Mouse (Mus musculus): ENCODE measurements around the gene Yes1. TPM values are rescaled to one million over a fixed set of nuclear protein-coding genes. Genes with fewer than 3 reads are reported as not detected.
A peak's percentile ranks its signal among the peaks of the same experiment; 100 is the strongest.
"Not testable (repeated sequence)": the region's sequence is repeated elsewhere in the genome, so short reads cannot be mapped to it uniquely, and the experiment has no call there.

Gene Yes1
- total RNA-seq (2021): 1 to 10 TPM; 8.0 to 9.0 TPM
- long read RNA-seq, experiment 1: 0 reads
- long read RNA-seq, experiment 2, partial matches to known transcripts: 0 of 3 reads
- long read RNA-seq, experiment 2, other reads (novel, unspliced or antisense): 1 of 3 reads

DNA sequence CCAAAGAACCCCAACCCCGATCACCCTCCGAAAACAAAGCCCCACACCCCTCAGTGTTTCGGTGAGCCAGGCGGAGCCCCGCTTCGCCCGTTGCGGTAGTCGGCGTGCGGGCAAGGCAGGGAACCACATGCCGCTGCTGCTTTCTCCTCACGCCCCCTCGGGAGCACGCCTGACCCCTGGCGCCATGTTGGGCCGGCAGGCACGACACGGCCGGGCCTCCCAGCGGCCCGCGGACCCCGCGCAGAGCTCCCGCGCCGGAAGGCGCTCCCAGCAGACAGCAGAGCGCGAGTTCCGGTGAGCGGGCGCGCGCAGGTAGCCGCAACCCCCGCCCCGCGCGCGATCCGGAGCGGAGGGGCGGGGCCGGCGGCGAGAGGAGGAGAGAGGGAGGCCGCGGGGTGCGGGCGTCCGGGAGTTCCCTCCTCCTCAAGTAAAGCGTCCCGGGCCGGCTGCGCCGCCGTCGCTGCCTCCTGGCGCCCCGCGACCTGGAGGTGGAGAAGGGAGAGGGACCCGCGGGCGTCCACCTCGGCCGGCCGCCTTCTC lies at the start of gene Yes1:
Gene Yes1, plus strand, starts transcription at position 371 of the 540 bp plus-strand sequence.
- peak; percentile 86 for DNase-seq

DNA sequence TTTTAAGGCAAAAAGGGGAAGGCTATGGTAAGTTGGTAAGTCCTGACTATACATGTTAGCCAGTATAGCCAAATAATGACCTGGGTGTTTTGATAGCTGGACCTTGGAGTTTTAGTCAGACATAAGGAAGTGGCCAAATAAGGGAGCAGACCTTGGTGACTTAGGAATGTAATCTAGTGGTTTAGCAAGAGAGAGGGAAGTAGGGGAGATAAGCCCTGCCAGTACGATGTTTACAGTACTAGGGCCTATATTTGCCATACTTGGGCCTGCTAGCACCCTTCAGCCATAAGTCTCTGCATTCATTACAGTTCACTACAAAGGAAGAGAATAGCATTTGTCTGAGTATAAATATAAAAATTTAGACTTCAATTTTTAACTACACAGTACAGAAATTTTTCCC lies 46.3 kb upstream of the Yes1 start:
- no peak for DNase-seq

DNA sequence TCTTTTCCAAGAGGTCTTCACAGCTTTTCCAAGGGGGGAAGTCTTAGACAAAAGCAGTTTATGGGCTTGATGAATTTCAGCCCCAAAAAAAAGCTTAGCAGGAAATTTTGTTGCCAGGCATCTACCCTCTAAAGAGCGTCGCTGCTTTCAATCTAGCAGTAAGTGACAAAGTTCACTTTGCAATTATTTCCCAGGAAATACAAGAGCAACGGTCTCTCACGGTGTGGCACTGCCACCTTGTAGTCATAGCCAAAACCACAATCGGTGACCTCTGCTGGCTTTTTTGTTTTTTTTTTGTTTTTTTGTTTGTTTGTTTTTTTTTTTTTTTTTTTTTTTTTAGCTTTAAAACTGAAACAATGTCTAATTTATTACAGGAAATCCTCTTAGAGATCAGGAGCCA lies 39.2 kb upstream of the Yes1 start:
- no peak for DNase-seq

DNA sequence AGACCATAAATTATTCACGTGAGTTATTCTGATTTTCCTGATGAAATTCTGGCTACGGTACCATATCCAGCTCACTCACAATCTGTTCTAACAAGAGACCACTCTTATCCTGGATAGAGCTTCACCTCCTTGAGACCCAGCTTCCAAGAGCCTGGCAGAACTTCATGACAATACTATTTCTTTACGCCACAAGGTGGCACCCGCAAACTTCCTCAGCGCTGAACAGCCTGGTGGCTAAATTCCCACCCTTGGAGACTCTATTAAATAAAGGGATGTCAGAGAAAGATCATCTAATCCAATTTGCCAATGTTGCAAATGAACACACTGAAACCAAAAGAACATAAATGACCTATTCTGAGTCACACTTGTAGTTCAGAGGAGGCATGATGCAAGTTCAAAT lies 22.8 kb upstream of the Yes1 start:
- peak; percentile 16 for DNase-seq

DNA sequence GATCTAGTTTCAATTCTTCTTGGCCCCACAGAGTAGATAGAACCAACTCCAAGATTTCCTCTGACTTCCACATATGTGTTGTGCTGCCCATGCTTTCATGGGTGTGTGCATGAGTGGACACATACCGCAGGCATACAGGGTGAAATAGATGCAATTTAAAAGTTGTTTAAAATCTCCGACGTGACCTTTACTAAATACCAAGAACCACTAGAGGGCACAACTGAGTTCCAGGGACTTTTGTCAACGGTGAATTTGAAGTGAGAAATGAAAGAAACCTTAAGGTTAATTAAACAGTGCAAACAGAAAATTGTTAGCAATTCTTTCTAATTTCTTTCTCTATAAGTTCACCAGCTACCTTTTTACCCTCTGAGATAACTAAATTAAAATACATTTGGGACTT lies 17.2 kb upstream of the Yes1 start:
- no peak for DNase-seq

DNA sequence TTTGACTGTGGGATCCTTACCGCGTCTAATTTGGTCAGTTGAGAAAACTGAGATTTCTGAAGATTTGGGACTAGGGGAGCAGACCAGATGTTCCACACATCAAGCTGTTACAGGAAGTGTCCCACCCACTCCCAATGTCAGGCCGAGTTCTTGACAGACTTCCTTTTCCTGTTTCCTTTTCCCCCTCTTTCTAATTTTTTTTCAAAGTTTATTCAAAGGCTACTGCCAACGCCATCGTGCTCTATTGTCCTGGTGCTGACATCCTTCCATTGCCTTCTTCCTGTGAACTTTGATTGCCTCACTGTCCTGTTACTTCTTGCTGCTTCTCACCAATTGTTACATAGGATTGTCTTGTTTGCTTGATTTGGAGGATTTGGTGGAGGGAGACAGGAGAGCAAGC lies 16.6 kb upstream of the Yes1 start:
- DNase-seq: no peak

DNA sequence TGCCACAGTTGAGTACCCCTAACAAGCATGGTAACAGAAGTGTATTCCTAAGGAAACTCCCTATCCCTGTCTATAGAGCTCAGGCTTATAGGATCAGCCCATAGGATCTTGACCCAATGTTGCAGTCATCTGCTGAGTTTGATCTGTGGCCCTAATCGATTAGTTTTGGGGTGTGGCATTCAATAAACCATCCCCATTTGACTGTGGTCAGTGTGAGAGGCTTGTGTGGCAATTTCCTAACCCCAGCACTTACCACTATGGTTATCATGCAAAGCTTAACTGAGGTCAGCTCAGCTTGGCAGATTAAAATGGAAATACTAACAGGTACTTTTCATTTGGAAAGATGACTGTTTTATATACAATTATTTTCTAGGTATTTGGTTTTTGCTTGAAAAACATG lies 5.1 kb upstream of the Yes1 start:
- no peak for DNase-seq

DNA sequence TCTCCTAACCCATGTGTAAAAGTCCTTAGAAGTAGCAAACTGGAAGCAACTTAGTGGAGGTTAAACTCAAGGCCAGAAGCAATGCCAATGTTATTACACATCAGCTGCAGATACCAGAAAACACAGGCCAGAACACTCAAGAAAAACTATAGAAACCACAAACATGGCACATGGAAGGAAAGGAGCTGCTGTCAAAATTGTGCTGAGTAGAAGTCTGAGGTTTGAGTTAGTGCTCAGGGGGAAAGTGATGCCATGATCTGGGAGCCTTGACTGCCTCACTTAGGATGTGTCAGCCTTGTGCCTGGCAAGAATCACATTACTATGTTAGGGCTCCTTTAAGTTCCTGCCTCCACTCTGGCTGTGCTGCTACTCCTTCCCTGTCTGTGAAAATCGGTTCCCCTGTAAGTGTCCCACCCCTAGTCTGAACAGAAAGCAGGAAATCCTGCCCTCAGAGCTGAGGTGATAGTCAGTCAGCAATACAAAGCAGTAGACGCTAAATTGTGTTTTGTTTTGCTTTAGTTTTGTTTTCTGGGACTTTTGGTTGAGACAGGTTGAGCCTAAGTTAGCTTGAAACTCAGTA lies 3.1 kb upstream of the Yes1 start:
- no peak for DNase-seq

DNA sequence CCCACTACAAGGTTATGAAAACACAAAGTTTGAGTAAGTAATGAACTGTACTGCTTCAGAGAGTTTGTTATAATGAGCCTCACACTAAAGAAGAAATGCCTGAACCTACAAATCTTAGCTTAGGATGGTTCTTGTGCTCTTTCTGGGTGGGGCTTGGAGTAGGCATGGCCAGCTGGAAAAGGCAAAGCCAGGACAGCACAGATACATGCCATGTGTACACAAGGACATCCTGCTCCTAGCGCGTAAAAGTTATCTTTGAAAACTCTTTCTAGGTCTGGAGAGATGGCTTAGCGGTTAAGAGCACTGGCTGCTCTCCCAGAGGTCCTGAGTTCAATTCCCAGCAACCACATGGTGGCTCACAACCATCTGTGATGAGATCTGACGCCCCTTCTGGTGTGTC lies 2.5 kb upstream of the Yes1 start:
- DNase-seq: no peak

DNA sequence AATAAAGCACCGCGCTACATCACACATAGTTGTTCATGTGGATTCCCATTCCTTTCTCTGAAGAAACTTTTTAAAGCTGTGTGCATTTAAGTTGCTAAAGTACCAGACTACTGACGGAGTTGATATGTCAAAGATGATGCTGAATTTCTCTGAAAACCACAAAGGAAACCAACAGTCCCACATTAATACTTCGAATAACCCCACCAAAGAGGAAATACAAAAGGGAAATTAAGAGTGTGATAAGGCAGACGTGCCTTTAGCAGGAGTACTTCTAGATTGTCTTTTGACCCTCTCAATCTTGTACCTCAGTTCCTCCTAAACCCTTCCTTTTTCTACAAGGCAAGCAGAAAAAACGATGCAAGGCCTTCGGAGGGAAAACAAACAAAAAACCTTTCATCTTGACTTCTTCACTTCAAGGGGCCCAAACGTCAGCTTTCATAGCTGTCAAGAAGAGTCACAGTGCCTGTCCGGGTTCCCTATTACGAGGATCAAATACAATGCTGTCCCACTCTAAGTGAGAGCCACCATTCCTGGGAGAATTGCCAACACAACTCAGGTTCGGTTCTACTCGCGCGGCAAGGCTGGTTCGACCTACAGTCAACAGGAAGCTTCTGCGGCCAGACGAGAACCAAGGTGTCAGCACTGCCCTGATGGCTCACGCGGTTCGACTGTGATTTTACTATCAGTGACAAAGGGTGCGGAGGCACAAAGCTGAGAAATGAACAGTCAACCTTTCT lies 739 bp upstream of the Yes1 start:
- DNase-seq: peak; percentile 9

DNA sequence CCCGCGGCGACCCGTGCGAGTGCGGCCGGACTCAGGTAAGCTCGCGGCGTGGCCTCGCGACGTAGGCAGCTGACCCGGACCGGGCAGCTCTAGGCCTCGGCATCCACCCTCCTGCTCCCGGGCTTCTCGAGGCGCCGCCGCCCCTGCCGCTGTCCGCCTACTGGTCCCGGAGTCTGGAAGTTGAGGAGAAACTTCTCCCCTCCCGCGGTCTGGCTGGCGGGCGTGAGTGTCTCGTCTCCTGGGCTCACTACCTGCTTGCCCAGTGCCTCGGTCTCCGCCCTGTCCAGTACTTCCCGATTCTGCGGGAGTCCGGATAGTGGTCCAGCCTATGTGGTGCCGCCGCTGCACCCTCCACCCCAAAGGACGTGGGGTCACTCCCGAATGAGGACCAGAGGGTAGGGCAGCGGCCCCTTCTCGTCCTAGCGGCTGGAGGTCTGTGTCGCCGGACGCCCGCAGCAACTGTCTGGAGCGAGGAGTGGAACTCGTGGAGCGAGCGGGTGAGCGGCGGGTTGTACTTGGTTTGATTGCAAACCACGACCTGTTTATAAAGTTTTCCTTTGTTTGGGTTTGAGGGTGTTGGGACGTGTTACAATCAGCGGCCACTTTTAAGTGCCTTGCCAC lies 480 bp downstream of the Yes1 start:
- DNase-seq: no peak

DNA sequence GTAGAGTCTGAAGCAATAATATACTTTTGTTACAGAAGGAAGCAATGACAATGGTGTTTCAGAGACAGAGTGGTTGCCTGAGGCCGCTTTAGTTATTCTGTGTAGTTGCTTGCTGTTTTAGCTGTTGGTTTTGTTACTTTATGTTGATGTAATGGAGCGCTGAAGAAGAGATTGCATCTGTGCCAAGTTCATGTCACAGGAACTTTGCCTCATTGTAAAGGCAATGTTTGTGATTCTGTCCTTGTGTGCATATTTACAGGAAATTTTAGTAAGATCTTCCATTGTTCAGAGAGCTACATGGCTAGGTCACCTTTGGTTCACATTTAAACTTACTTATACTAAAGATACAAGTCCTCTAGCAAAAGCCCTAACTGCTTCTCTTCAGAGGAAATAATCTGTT lies 3.3 kb downstream of the Yes1 start:
- DNase-seq: no peak

DNA sequence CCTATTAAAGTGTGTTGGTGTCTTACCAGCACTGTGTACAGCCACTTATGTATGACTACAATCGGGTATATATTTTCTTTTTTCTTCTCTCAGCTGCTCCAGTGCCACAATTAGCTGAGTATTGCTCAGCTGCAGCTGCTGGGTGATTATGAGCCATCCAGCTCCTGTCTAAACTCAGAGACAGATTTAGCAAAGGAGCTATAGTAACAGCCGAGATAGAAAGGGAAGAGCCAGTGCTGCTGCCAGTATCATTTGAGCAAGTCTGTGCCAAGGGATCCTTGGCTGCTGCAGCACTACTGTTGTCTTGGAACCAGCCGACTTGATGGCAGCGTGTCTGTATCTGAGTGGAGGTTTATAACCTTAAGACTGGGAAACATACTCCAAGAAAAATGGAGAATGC lies 3.7 kb downstream of the Yes1 start:
- DNase-seq: no peak

DNA sequence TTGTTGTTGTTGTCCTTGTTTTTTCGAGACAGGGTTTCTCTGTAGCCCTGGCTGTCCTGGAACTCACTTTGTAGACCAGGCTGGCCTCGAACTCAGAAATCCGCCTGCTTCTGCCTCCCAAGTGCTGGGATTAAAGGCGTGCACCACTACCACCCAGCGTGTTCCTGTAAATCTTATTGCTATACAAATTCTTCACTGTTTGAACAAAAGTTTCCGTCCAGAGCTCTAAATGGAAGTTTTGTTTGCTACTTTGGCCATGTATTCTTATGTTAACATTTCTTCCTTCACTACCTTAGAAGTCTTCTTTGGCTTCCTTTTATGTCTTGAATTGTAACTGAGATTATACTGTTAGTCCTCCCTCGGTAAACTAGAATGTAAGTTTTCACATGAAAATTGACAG lies 5.5 kb downstream of the Yes1 start:
- not testable (repeated sequence) for DNase-seq

DNA sequence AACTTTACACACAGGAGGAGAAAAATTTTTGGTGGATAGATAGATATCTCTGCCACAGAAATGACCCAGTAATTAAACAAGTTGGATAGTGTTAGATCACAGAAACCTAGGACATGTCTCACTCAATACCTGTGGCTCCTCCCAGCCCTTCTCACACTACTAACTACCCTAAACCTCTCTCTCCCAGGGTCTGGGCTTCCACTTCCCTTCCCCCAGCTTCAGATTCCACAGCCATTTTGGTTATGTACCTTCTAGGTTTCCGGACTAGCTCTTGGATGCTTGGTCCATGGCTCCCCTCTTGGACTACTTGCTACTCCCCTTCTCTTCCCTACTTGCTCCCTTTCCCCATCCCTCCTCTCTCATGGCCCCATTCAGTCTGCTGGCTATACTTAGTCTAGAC lies 6.9 kb downstream of the Yes1 start:
- no peak for DNase-seq

DNA sequence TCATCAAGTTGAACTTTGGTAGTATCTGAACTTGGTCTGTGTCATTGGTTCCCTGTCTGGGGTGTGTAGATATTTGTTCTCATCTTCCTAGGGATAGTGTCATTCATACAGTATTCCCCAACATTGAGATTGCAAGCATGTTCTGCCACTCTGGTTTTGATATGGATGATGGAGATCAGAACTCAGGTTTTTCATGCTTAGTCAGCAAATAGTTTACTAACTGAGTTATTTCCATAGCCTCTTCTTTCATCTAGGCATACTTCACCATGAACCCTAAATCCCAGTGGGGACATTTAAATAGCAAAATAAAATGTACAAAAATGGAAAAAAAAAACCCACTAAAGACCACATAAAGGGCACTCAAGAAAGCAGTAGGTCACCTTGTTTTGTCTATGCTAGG lies 12.7 kb downstream of the Yes1 start:
- no peak for DNase-seq

DNA sequence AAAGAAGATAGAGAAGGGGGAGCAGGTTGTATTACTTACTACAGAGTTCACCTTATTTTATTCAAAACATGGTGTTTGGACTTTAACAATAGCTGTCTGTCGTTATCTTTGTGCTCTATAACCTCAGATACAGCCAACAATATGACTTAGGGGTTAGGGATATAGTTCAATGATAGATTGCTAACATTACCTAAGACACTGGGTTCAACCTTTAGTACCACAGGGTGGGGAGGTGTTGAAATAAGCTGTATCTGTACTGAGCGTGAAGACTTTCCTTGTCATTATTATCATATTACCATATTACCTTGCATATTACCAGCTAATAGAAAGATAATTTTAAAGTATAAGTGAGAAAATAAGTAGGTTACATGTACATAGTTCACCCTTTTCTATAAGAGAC lies 13.8 kb downstream of the Yes1 start:
- no peak for DNase-seq

DNA sequence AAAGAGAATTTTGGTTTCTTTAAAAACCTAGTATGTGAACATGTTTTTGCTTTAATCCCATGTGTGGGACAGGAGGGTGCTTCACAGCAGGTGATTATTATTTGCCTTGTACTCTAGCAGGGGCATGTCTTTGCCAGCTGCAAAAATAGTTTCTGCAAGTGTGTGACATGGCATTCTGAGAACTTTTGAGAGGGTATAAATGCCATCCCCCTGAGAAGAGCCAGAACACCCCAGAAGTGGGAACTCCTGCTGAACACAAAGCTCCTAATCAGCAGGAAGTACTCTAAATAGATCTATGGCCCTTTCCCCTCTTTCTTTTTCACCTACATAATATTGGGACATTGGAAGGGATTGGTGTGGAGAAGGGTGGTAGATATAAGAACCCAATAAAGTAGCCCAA lies 22.2 kb downstream of the Yes1 start:
- no peak for DNase-seq

DNA sequence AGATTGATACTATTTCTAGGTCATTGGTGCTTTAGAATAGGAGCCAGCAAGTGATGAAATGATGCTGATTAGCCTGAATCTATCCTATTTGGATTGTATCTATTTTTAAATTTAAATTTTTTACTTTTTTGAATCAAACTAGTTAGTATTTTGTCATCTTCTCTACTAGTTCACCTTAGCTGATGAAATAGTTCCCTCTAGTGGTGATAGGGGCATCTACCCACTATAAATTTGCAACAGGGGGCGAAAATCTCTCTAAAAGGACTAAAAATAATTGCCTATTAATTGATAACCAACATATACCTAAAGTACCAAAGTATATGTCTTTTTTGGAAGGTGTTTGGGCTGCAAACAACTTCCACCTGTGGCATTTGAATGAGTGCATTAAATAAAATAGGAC lies 46.4 kb downstream of the Yes1 start:
- no peak for DNase-seq

DNA sequence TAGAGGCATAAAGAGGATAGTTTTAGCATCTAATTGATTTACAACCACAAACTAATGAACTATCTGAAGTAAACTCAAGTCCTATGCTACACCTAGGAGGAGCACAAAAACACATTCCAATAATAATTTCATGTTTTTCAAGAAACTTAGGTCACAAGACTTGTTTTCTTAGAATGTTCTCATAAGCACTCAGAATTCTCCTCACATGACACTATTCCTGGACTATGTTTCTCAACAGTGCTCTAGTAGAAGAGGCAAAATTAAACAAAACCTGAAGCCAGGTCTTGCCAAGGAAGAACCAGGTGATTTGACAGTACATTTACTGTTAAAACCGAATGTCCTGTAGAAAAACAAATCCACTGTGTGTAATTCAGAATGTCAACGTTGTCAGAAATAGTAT lies 71.5 kb downstream of the Yes1 start:
- DNase-seq: no peak

DNA sequence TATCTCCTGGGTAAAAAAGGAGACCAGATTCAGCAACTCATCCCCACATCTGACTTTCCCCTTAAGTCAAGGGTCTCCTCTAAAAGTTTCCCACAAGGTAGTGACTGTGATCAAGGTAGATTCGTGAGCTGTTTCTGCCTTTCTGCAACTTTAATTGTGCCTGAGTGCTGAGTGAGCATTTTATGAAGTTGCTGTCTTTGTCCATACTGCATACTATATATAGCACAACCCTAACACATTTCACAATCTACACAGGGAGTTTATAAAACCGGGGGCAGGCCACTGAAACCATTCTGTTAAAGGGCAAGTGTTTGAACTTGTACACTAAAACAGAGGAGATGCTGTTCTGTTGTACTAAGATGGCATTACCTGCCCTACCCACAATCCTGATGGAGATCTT lies 82.4 kb downstream of the Yes1 start:
- no peak for DNase-seq

DNA sequence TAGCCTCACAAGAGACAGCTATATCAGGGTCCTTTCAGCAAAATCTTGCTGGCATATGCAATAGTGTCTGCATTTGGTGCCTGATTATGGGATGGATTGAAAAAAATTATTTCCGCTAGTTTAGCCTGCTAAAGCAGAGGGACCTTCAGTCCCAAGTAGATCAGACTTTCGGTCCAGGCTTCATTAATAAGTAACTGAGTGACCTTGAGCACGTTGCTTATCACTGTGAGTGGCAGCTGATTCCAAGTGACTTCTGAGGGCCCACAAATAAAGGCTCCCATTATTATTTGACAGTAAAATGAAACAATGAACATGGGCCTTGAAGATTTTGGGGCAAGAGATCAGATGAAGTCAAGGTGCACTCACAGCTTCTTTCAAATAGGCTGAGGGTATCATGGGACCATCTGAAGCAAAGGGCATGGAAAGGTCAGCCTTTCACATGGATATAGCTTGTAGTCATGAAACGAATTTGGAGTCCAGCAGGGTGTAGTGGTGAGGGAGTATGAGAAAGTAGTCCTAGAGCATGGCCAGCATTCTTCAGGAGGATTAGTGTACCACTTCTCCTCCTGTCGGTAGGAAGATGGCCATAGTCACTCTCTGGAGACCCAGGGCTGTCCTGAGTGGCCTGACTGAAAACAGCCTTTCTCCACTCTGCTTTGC lies 86.4 kb downstream of the Yes1 start:
- no peak for DNase-seq

DNA sequence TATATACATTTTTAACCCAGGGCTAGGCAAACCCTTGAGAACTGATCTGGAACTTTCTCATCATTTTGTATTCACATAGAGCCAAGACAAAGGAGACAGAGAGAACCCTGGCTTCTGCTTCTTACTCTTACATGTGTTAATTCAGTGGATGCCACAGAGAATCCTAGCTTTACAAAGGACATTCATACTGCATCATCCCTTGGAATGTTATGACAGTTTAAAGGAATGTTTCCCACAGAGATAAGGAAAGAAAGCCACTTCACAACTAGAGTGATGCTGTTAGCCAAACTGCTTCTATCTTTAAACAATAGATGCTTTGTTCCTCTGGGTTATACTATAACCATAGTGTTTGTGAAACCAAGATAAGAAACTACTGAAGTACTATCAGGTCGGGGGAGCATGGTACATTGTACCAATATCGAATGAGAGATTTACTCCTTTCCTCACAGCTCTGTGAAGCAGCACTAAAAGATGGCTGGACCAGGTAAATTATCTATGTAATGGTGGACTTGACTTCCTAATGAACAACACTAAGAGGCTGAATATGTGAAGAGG lies 95.3 kb downstream of the Yes1 start:
- DNase-seq: no peak

Data from gastrocnemius, postnatal 25 days (tissue).